Mouse (Mus musculus) CH12.LX (cell line): Measurements from ENCODE around the gene Rbm33.

Source experiments
- POLR2A ChIP-seq: IDR thresholded peaks from 2 replicates; pipeline ENCODE4 v1.6.1; 2011; ENCODE audit warnings: low read depth, mild to moderate bottlenecking, improper control_type of control experiment, low read length
- UBTF ChIP-seq: IDR thresholded peaks from 2 replicates; pipeline ENCODE4 v1.6.1; 2012; ENCODE audit warnings: low read depth, mild to moderate bottlenecking, inconsistent platforms, low read length, improper control_type of control experiment, moderate library complexity

DNA sequence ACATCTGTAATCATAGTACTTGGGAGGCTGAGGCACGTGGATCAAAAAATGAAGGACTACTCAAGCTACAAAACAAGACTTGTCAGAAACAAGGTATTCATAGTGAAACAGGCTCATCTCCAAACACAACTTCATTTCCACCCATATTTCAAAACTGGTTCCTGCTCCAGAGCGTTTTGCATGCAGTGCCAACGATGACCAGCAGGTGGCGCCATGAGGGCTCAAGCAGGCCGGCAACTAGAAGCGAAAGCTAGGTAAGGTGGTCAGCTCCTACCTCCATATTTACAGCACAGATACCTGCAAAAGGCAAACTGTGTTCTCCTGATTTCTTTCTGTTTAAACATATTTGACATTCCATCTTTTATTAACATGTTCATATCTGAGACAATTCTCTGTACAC lies 22.9 kb upstream of the Rbm33 start:
- no peak for TF ChIP-seq POLR2A
- no peak for TF ChIP-seq UBTF
